Mouse (Mus musculus): ENCODE measurements around the gene Hoxd8.
A peak's percentile ranks its signal among the peaks of the same experiment; 100 is the strongest.

The Hoxd8 gene

DNA sequence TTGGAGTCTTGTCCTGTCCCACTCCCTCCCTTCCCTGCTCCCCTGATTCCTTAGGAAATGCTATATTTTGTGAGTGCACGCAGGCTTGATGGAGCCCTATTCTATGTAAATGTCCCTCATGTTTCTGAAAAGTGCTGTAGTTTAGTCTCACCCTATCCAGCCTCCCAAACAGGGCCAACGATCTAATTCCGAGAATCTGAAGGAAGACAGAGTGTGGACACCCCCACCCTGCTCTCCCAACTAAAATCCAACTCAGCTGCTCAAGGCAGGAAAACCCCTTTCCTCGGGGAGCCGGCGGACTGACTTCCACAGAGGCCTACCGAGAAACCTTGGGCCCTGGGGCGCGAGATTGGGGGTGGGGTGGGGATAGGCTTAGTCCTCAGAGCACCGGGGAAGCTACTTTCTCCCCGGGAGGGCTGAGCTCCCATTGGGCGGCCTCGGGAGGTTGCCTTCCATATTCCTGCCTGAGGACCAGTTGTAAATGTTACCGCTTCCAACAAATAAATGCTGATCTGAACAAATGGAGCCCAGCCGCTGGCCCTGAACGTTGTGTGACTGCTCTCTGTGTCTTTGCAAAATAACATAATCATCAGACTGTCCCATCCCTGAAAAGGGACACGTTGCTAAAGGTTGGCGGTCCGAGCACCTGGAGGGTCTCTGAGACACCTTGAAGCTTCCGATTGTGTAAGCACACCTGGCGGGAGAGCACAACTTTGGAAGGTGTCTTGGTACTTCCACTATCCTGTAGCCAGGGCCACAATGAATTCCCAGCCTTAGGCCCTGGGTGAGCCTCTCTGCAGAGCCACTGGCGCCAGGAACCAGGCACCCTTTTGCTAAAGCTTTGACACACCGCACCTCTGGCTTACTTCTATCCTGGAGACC lies 4.5 kb upstream of the Hoxd8 start:
- no peak for DNase-seq

- no peak for DNase-seq
Observed at GRCm38 (mm10) chr2:74700546-74701112, 3.8 kb upstream of the Hoxd8 start.

DNA sequence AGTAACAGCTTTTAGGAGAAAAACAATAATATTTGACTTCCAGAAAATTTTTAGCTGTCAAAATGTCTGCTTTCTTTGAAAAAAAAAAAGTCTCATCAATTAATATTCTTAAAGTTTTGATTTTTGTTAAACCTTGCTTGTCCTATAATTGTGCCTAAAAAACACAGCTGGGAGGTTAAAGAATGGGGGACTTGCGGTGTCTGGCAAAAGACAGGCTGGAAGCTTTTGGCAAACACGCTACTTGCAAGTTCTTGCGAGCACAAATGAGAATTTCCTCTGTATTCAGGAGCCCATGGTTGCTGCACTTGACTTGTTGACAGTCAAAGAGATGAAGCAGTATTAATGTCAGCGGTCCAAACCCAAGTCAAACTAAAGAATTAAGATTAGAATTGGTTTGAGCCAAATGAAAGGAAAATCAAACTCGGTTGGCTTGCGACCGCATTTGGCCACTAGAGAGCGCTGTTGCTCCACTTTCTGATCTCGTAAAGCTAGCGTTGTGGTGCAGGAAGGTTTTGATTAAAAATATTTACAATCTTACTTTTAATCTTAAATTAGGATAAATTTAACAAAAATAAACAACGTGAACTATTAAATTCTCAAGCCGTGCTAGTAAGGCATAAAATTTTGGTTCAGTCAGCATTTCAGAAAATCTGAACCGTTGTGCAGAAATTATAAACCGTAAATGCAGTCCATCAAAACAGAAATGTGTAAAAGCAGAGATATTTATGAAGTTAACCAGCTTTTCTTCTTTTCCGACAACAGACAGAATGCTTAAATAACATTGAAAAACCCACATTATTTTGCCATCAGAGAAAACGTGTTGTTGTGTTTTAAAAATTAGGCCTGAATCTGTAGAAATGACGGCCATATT lies 2.2 kb upstream of the Hoxd8 start:
- DNase-seq = peak; percentile 56

DNA sequence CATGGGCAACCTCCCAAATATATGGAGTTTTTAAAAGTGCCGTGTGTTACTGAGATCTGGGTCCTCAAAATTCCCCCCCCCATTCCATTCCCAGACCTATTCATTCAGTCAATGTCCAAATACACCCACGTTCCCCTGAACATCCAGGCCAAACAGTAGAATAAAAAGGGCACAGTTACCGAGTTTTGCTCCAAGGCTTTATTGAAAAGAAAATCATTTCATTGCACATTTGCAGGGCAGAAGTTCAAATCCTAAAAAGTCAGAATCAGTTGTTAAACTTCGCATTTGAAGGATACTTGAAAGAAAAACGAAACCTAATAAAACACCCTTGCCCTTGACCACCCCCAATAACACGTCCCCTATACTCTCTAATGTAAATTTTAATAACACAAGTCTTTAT lies 1.6 kb upstream of the Hoxd8 start:
- no peak for DNase-seq

DNA sequence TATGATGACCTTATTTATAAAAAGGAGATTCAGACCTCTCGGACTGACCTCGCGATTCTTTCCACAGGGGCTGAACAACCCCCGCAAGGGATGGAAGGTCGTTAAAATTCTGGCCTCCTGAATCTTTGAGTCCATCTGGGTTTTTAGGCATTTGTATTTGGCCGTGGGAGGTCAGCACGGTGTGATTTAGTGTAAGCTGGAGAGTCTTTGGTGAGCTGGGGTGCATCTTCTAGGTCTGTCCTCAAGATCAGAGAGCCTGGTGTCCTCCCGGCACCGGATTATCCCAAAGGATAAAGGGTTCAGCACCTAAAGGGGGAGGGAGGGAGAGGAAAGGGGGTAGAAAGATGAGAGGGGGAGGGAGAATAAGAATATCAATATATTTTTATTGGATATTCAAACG lies 1.1 kb upstream of the Hoxd8 start:
- DNase-seq = no peak

DNA sequence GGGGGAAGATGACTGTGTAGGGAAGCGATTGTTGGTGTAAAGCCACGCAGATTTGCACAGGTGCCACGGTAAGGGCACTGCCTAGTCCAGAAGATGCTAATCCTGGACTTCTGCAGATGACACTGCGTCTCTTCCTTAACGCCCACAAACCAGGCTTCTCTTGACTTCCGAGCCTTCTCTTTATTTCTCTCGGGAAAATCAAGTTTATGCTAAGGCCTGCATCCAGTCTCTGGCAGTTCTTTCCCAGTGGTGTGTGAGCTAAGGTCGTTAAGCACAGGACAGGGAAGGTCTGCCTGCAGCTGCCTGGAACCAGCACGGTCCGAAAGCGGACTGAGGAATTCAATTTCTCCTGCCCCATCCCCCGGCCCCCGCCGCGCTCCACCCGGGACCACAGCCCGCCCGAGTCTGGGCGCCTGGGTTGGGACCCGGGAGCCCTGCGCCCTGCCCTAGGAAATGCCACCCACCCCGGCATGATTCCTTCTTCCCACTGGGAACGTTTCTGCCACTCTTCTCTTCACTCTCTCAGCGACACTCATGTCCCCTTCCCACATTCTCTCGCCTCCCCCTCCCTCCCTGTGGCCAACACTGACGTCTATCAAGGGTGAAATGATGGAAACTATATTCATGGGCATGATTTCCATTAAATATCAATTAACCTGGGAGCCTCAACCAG lies 559 bp upstream of the Hoxd8 start:
- no peak for DNase-seq

GRCm38 (mm10) chr2:74704999-74705466 lies 618 bp downstream of the Hoxd8 start:
- no peak for DNase-seq

DNA sequence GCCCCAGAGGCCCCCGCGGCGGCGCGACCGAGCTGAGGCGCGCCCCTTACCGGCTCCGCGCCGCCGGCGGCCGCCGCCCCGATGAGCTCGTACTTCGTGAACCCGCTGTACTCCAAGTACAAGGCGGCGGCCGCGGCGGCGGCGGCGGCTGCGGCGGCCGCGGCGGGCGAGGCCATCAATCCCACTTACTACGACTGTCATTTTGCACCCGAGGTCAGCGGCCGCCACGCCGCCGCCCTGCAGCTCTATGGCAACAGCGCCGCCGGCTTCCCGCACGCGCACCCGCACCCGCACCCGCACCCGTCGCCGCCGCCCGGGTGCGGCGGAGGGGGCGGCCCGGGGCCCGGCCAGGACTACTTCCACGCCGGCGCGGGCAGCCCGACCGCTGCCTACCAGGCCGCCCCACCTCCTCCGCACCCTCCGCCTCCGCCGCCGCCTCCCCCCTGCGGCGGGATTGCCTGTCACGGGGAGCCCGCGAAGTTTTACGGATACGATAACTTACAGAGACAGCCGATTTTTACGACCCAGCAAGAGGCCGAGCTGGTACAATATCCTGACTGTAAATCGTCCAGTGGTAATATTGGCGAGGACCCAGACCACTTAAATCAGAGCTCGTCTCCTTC lies 1.2 kb downstream of the Hoxd8 start:
- no peak for DNase-seq

DNA sequence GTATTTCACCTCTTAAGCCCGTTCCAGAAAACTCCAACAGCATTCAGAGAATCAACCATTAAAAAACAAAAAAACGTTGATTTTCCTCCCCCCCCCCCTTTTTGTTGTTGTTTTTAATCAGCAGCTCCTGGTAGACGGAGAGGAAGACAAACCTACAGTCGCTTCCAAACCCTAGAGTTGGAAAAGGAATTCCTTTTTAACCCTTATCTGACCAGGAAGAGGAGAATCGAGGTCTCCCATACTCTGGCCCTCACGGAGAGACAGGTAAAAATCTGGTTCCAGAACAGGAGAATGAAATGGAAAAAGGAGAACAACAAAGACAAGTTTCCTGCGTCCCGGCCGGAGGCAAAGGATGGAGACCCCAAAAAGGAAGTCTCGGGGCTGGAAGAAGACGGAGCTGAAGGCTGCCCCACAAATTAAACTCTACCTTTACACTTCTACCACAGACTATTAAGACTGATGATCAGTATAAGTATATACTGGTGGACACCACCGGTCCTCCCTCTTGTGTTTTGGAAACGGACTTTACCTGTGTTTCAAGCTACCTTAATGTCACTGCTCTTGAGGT lies 2.1 kb downstream of the Hoxd8 start:
- no peak for DNase-seq

- no peak for DNase-seq
Observed at GRCm38 (mm10) chr2:74707599-74707998, 3.2 kb downstream of the Hoxd8 start.

DNA sequence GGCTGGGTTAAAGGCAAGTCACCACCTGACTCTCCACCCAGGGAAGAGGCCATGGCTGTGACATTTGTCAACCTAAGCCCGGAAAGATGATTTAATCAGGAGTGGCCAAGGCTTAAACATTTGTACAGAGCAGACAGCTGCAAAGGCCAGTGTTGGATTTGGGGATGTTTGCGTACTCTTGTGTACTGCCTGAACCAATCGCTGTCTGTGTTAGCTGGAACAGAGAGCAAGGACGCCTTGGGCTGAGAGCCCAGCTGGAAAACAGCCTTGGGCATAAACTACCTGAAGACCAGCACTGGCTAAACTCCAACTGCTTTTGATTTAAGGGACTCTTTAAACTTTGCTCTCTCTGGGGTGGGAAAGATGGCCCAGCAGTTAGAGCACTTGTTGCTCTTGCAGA lies 4.3 kb downstream of the Hoxd8 start:
- DNase-seq = no peak

GRCm38 (mm10) chr2:74709465-74710419 lies 5.3 kb downstream of the Hoxd8 start:
- DNase-seq = no peak

- no peak for DNase-seq
Observed at GRCm38 (mm10) chr2:74710929-74711543, 6.6 kb downstream of the Hoxd8 start.

DNA sequence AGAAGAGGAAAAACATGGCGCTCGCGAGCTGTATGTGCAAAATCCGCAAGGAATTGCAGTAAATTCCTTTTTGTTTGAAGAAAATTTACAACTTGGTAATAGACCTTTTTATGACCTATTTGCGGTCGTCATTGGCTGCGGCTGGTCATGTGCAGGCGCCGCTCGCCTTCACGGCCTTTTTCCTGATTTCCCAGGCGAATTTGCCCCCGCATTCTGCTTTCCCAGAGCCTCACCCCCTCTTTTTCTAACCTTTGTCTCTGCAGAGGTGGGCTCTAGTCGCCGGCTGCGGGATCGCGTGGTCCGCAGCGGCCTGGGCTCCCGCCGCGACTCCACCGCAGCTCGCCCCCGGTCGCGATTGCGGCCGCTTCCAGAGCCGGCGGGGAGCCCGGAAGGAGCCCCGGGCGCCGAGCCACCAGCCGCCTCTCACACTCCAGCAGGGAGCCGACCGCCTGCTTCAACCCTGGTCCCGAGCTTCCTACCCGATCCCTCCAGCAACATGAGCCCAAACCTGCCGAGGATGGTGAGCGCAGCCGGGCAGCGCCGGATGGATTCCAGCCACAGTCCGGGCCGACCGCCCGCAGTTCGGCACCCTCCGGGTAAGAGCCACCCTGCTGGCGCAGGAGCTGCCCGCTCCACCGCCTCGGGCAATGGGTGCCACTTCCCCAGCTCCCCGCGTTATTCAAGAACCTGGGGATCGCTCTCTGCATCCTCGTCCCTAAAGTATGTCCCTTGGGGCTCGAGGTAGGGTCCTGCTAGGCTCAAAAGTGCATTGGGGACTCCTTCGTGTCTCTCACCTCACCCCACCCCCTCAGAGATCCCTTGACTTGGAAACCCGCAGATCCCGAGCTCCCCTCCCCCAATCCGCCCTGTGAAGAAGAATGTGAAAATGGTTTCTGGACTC lies 7.6 kb downstream of the Hoxd8 start, which contains the start of the genes Hoxd3 and Hoxd4:
Gene Hoxd3, plus strand, starts transcription at position 207 of the 901 bp plus-strand sequence.
Gene Hoxd4, plus strand, starts transcription at position 209 of the 901 bp plus-strand sequence.
- DNase-seq = no peak

GRCm38 (mm10) chr2:74713239-74714150 lies 9.1 kb downstream of the Hoxd8 start:
- DNase-seq = no peak

DNA sequence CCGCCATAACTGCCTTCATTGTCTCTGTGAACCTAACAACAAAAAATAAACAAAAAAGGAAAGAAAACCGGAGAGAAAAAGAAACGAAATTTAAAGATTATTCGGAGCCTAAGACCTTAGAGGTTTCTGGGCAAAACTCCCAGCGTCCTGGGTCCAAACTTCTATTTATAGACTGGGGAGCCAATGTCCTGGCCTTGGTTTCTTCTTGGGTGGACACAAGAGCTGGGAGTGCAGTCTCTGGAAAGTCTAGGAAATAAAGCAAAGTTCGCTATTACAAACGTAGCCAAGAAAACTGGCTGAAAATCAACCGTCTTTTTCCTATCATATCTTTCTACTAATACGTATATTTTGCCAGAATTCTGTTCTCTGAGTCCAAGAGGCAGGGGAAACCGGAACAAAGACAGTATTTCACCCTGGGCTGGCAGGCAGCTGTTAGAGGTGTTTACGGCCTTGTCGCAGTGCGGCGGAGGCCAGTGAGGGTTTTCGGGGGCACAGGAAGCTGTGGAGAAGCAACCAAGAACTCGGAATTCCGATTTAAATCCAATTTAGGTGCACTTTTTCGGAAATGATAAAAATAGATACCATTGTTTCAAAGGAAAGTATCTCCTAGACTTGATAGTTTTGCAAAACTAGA lies 9.9 kb downstream of the Hoxd8 start:
- no peak for DNase-seq

- no peak for DNase-seq
Observed at GRCm38 (mm10) chr2:74714881-74715280, 10.5 kb downstream of the Hoxd8 start.

Data from cerebellum, adult 8-10 months (tissue).